Mouse (Mus musculus) erythroblast, embryonic 14.5 days (primary cell): ENCODE results near the gene Rpia. TPM values are rescaled to one million over a fixed set of nuclear protein-coding genes. Genes with fewer than 3 reads are reported as not detected.

Experiments used
- H3K27me3 ChIP-seq: 2 replicates; pipeline ENCODE4 v1.6.1; 2012; ENCODE audit warnings: inconsistent platforms; ENCODE audit not compliant: control insufficient read depth
- H3K36me3 ChIP-seq: 2 replicates; pipeline ENCODE4 v1.6.1; 2012; ENCODE audit warnings: mild to moderate bottlenecking, inconsistent platforms; ENCODE audit not compliant: control insufficient read depth
- H3K4me1 ChIP-seq: 2 replicates; pipeline ENCODE4 v1.6.1; 2012; ENCODE audit warnings: inconsistent platforms; ENCODE audit not compliant: control insufficient read depth
- H3K4me3 ChIP-seq: replicated peaks from 2 replicates; pipeline ENCODE3; 2012; ENCODE audit warnings: moderate library complexity, mild to moderate bottlenecking, inconsistent platforms
- H3K9me3 ChIP-seq: 2 replicates; pipeline ENCODE4 v1.6.1; 2012; ENCODE audit warnings: low read length, inconsistent platforms, mixed read lengths; ENCODE audit not compliant: control insufficient read depth
- GATA1 ChIP-seq: IDR thresholded peaks from 2 replicates; pipeline ENCODE4 v1.6.1; 2012; ENCODE audit warnings: low read length, inconsistent platforms, mixed read lengths
- TAL1 ChIP-seq: IDR thresholded peaks from 3 replicates; pipeline ENCODE4 v1.6.1; 2012; ENCODE audit warnings: low read length, inconsistent platforms, mixed read lengths
- polyA plus RNA-seq: library from polyadenylated mRNA; stranded (reverse); fragments of >175 nt; gene quantifications from 2 replicates; pipeline ENCODE4 v1.2.3, GENCODE M21; 2012

The Rpia gene
- polyA plus RNA-seq, 1 experiment: 1.7 TPM

DNA sequence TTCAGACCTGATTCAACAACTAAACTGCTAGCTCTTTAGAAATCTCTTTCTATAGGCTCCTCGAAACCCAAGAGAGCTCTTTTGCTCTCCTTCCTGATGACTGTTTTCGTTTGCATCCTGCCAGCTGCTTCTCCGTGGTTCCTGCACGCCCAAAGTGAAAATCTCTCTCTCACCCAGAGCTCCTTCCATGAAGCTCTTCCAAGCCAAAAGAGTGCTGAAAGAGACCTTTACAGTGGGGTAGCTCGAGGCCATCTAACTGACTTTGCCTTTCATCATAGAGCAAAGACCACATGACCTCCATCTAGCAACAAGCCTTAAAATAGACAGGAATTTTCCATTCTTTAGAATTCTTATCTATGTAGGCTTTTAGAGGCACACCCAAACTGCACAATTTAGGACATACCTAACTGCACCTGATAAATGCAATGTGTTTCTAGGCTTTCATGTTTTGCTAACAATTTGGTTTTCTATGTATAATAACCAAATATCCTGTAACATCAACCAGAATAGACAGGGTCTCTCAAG lies 30.4 kb upstream of the Rpia start:
- no peak overlapping the region for H3K4me3 ChIP-seq
- peaks cover 36% of the 10 kb centered on the region for H3K4me1 ChIP-seq
- no peaks in the 10 kb centered on the region for H3K27me3 ChIP-seq
- no peaks in the 10 kb centered on the region for H3K36me3 ChIP-seq
- TF ChIP-seq TAL1 (no peak), GATA1 (no peak)
- no peaks in the 10 kb centered on the region; the same call in 1 of the 2 replicates for H3K9me3 ChIP-seq

DNA sequence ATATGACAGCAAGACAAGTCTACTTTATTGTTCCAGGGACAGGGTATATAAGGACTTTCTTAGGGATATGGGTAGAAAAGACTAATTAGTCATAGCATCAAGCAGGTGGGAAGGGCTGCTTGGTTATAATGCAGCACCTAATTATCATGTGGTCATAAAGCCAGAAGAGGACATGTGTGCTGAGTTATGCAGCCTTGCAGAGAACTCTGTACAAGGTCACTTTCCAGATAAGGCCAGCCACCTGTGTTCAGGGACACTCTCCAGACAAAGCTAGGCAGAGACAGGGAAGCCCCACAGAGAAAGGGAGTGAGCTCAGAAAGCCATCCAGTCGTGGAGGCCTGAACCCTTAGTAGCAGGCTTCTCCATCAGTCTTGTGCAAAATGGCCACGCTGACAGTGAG lies 29.5 kb upstream of the Rpia start:
- TF ChIP-seq TAL1: no peak
- TF ChIP-seq GATA1: no peak
- peaks cover 36% of the 10 kb centered on the region for H3K4me1 ChIP-seq
- no peaks in the 10 kb centered on the region for H3K9me3 ChIP-seq
- no peak overlapping the region for H3K4me3 ChIP-seq
- H3K36me3 ChIP-seq: no peaks in the 10 kb centered on the region
- H3K27me3 ChIP-seq: no peaks in the 10 kb centered on the region

DNA sequence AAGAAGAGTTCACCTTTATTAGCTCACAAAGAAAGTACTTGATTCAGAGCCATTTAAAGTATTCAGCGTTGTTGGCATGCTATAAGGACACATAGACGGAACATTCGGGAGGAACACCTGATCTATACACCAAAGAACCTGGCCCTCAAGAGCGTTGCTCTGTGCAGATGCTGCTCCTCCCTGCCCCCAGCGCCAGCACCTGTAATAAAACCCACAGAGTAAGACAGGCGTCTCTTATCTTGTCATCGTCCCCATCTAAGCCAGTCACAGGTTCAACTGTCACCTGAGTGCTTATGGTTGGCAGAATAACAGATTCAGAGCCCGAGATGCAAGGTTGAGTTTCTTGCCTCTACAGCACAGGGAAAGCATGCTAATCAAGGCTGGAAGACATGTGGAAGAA lies 23.4 kb upstream of the Rpia start:
- Histone ChIP-seq H3K4me3 (no peak overlapping the region), H3K9me3 (no peaks in the 10 kb centered on the region), H3K4me1 (peaks cover 10% of the 10 kb centered on the region), H3K36me3 (no peaks in the 10 kb centered on the region), H3K27me3 (no peaks in the 10 kb centered on the region)
- TF ChIP-seq GATA1: no peak

DNA sequence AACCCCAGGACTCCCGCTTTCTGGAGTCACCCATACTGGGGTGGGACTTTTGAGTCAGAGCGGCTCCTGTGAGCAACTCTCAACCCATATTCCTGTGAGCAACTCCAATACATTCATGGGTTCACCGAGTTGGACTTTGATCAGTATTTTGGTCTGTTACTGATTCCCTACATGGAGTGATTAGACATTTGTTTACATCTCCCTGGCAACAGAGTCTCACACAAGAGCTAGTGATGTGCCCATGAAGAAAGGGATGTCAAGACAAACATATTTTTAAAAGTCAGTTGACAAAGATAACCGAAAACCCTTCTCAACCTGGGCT lies 22.6 kb upstream of the Rpia start:
- no peaks in the 10 kb centered on the region for H3K9me3 ChIP-seq
- no peaks in the 10 kb centered on the region for H3K36me3 ChIP-seq
- peaks cover 12% of the 10 kb centered on the region for H3K4me1 ChIP-seq
- H3K27me3 ChIP-seq: no peaks in the 10 kb centered on the region
- TF ChIP-seq GATA1 (no peak), TAL1 (no peak)
- no peak overlapping the region for H3K4me3 ChIP-seq

DNA sequence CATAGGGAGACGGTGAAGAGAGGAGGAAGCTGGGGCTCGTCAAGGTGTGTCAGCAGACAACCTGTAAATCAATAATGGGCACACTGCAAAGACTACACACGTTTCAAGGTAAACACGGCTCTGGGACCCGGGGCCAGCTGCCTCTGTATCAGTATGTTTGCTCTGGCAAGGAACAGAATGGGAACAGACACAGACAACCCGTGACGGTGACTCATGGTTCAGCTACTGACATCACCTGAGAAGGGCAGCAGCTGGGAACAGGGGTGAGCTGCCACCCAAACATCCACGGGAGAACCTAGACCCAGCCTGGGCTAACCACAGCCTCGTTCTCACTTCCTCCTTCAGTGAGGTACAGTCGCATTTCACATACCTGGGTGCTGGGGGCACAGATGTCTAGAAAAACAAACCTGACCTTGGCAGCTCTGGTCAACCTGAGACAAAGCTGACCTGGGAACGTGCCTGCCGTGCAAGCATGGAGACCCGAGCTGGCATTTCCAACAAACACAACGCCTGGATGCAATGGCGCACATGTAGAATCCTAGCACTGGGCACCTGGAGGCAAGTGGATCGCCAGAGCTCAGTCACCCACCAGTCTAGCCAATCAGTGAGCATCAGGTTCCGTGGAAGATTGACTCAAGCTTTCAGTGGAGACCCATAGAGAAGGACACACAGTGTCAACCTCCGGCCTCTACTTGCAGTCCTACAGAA lies 22.0 kb upstream of the Rpia start:
- H3K9me3 ChIP-seq: no peaks in the 10 kb centered on the region
- peaks cover 13% of the 10 kb centered on the region for H3K4me1 ChIP-seq
- no peaks in the 10 kb centered on the region for H3K36me3 ChIP-seq
- TF ChIP-seq GATA1: no peak
- no peak for TF ChIP-seq TAL1
- no peak overlapping the region for H3K4me3 ChIP-seq
- H3K27me3 ChIP-seq: no peaks in the 10 kb centered on the region

DNA sequence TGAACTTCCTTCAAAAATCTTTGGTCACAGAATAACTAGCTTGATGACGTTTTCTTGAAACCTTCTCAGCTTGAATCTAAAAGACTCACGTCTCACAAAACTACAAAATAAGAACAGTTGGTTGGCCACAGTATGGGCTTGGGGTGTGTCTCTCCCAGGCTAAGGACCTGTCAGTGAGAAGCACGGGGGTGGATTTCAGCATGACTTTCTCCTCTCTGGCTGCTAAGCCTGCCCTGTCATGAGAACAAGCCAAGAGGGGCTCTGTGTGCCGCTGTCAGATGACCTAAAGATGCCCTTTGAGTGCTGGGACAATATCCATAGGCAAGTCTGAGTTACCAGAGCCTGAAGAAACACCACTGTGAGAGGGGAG lies 20.5 kb upstream of the Rpia start:
- Histone ChIP-seq H3K4me1 (peaks cover 13% of the 10 kb centered on the region), H3K36me3 (no peaks in the 10 kb centered on the region), H3K9me3 (no peaks in the 10 kb centered on the region), H3K4me3 (no peak overlapping the region), H3K27me3 (no peaks in the 10 kb centered on the region)
- TF ChIP-seq GATA1: no peak

DNA sequence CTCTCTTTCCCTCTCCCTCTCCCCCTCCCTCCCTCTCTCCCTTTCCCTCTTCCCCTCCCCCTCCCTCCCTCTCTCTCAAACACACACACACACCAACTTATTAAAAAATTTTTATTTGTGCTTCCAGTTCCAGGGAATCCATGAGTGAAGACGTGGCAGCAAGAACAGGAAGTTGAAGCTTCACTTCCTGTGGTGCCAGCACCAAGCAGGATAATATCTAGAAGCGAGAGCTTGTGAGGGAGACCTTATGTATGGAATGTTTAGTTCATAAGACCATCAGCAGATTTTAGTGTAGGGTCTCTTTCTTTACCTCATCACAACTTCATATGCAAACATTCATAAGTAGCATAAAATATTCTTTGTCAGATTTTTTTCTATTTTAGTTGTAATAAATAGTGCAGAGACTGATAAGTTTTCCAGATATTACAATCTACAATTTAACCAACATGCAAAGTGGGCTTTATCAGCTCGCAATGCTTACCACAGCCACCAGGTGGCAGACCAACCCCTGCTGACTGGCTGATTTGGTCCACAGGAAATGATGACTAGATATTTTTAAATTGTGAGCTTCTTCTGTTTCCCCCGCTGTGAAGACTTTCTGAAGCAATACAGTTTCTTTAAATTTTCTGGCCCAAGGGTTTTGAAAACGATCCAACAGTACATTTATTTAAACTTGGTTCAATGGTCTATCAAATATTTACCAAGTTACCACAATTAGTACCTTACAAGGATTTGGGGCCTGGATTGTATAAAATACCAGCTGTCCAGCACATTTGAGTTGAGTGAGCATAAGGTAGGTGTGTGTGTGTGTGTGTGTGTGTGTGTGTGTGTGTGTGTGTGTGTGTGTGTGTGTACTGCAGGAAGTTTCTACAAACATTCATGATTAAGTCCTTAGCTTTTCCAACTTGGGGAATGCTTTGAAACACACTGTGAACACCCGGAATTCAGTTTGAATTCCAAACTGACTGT lies 19.8 kb upstream of the Rpia start:
- Histone ChIP-seq H3K4me3 (no peak overlapping the region), H3K36me3 (no peaks in the 10 kb centered on the region), H3K4me1 (peaks cover 13% of the 10 kb centered on the region), H3K27me3 (no peaks in the 10 kb centered on the region), H3K9me3 (no peaks in the 10 kb centered on the region)
- TF ChIP-seq TAL1: no peak
- TF ChIP-seq GATA1: 0 out of 2 replicates have a peak, but pooled peaks have one; percentile 41

DNA sequence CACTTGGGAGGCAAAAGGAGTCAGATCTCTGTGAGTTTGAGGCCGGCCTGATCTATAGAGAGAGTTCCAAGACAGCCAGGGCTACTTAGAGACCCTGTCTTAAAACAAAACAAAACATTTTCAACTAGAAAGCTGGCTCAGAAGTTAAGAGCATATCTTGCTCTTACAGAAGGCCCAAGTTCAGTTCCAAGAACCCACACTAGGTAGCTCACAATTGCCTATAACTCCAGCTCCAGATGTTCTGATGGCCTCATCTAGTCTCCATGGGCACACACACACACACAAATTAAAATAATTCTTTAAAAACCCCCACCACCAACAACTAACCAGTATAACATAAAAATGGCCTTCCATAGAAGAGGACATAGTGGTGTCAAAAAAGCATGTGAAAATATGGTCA lies 18.5 kb upstream of the Rpia start:
- no peaks in the 10 kb centered on the region for H3K36me3 ChIP-seq
- H3K4me1 ChIP-seq: peaks cover 21% of the 10 kb centered on the region
- H3K4me3 ChIP-seq: no peak overlapping the region
- TF ChIP-seq GATA1 (no peak), TAL1 (no peak)
- H3K9me3 ChIP-seq: no peaks in the 10 kb centered on the region
- no peaks in the 10 kb centered on the region for H3K27me3 ChIP-seq

DNA sequence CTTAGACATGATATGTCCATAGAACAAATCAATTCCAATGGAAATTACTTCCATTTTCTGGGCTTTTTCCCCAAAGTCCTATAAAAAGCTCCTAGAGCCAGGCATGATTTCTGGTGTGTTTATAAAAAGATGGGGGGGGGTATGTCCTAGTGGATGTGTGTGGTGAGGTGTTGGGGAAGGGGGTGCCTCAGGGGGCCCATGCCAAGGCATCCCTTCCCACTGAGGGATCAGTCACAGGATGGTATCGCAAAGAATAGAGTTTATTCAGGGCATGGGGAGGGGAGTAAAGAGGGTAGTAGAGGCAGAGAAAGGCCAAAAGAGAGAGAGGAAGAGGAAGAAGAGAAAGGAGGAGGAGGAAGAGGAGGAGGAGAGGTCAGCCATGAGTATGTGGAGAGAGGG lies 14.5 kb upstream of the Rpia start:
- Histone ChIP-seq H3K27me3 (peaks cover 3% of the 10 kb centered on the region; the same call in 1 of the 2 replicates), H3K4me3 (no peak overlapping the region), H3K9me3 (no peaks in the 10 kb centered on the region), H3K36me3 (no peaks in the 10 kb centered on the region), H3K4me1 (peaks cover 25% of the 10 kb centered on the region)
- TF ChIP-seq GATA1: no peak
